Mouse (Mus musculus) telencephalon, adult 2 months (tissue): Measurements from ENCODE around the gene Olfr1308.

Experiments used
- DNase-seq: peaks from one replicate; pipeline ENCODE4 v3.0.0-alpha.2; 2011; ENCODE audit warnings: low read depth, low spot score

Olfr1308 gene

DNA sequence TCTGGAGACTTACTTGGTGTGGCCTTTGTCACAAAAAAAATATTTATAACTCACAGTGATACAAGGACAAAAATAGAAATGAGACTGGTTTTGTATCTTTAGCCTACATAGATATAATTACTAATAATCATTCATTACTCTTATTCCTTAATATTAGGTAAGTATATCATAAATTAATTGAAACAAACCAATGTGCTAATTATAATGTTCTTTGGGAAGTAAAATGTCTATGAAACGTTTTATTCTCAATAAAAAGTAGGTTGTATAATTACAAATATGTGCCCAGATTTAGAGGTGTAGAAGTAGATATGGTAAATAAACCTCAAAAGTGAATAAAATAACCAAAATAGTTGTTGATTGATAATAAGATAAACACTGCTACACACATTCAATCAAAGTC, at the start of gene Olfr1308:
Gene Olfr1308, minus strand, starts transcription at position 101 of the 400 bp plus-strand sequence.
- no peak for DNase-seq

DNA sequence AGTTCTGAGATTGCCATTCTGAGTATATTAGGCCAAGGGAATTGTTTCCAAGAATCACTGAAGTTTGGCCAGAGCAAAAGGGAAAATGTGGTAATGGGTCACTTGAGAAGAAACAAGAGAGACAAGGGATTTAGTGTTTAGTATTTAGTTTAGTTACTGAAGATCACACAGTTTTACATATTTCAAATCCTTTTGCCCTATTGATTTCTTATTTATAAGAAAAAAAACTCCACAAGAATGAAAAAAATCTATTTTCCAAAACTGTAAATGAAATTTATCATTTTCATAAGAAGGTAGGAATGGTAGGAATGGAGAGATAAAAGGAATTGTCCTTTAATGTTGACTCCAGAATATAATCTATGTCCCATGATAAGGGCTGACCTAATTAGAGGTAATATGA, 47.9 kb upstream of the Olfr1308 start, which contains the start of gene Olfr1310:
Gene Olfr1310, minus strand, starts transcription at position 101 of the 400 bp plus-strand sequence.
- no peak for DNase-seq

DNA sequence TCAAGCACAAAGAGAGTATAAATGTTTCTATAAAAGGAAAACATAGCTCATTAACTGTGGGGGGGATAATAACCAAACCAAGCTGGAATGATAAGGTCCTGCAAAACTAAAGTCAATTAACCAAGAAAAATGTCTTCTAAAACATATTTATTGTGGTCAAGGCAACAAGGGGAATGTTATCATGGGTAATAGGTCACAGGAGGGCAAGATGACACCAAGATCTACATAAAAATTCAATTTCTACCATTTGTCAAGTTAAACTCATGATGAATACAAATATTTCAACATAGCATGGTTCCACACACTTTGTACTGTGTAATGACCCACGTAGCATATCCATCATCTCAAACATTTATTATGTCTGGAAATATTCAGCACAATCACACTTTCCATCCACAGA, 25.4 kb upstream of the Olfr1308 start, which contains the start of gene Olfr1309:
Gene Olfr1309, minus strand, starts transcription at position 101 of the 400 bp plus-strand sequence.
- no peak for DNase-seq

DNA sequence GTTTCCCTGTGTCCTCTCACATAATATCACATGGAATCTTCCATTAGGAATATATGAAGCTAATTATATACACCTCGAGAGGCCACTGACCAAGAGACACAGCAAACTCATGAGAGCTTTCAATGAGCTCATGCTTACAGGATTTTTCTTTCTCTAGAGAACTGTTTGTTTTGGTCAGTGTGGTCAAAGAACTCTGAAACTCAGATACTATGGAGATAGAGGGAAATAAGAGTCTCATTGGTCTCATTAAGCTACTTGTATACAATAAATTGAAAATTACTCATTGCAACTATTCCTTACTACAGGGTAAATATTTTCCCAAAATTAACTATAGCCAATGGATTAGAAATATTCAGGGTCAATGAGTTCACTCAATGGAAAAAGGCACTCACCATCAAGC, 15.4 kb downstream of the Olfr1308 start, which contains the start of gene Olfr1307:
Gene Olfr1307, minus strand, starts transcription at position 101 of the 400 bp plus-strand sequence.
- no peak for DNase-seq

DNA sequence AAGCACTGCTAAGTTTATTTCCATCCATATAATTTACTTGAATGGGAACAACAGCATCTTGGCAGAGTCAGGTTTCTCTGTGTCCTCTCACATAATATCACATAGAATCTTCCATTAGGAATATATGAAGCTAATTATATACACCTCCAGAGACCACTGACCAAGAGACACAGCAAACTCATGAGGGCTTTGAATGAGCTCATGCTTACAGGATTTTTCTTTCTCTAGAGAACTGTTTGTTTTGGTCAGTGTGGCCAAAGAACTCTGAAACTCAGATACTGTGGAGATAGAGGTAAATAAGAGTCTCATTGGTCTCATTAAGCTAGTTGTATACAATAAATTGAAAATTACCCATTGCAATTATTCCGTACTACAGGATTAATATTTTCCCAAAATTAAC, 48.6 kb downstream of the Olfr1308 start, which contains the start of gene Olfr1306:
Gene Olfr1306, minus strand, starts transcription at position 101 of the 400 bp plus-strand sequence.
- no peak for DNase-seq
